In the genomic region with DNA sequence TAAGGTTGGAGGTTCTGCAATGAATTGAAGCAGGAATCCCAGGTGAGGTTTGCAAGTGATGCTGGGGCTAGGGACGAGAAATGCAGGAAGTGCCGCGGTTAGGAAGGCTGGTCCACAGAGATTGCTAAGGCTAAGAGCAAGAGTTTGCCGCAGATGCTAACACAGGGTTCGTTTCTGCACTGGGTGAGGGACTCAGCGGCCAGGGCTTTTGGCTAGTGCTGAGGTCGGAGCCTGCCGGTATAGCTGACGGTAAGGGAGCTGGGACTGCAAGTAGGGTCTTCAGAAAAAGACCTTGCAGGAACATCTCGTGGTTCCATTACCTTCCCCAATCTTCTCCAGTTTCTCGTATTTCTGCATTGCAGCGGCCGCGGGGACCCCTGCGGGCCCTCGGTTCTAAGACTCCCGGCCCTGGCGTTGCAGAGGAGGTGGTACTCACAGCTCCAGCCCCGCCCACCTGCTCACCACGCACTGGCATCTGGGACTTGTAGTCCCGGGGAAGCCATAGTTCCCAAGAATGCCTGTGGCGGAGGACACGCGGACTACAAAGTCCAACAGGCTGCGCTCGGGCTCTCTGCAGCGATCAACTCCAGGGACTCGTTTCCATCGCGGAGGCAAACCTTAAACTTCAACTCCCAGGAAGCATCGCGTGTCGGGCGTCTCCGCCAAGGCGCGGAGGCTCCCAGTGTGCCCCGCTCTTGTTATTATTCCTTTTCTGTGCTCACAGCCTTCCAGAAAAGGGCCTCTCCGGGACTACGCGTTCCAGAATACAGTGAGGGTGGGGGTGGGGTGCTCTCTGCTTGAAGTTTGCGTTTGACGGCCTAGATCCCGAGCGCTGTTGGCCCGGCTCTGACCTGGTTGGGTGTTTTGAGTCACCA, we compare ENCODE assay signal across 8 mouse cellular contexts. TPM values are rescaled to one million over a fixed set of nuclear protein-coding genes. Genes with fewer than 3 reads are reported as not detected.
DNase-seq lines count a peak whose midpoint lies in the region; ATAC-seq lines count a peak whose summit lies in the region.

Gene Cdk5, minus strand, starts transcription at position 402 of the 875 bp plus-strand sequence.
Gene Slc4a2, plus strand, starts transcription at position 709 of the 875 bp plus-strand sequence.

- peak; percentile 100 for DNase-seq in adipocyte (ENCODE audit: low spot score)
- peak; percentile 100 for DNase-seq in embryo, embryonic 10 days (ENCODE audit: low spot score)
- DNase-seq in gastrocnemius, postnatal 10 days = peak; percentile 94
- DNase-seq in induced T-regulatory cell, adult 2 months (ENCODE audit: low read depth) = peak; percentile 98
- DNase-seq in left cerebral cortex, adult 9 months (ENCODE audit: low spot score in 2 of 2) = peak; percentile 99 to 100
- peak; percentile 98 for DNase-seq in right cerebral cortex, postnatal 14 days
- peak; percentile 96 to 99 for DNase-seq in urinary bladder, postnatal 36 days (ENCODE audit: low spot score in 2 of 2)

- ATAC-seq in megakaryocyte progenitor cell, adult 5-6 weeks (replicated peaks; ENCODE audit: poor library complexity) = peak; percentile 89

RNA-seq across cellular contexts. Expression of gene Cdk5, which starts in this region (rescaled TPM):
- 10 to 100 TPM; 15.5 to 17.5 TPM for total RNA-seq in gastrocnemius, postnatal 10 days (2021)
- total RNA-seq in megakaryocyte progenitor cell, adult 5-6 weeks (2015) = 20.0 TPM in 2 replicates
- total RNA-seq in megakaryocyte progenitor cell, adult 5-6 weeks (2017) = 16.2 and 30.1 TPM in 2 replicates

RNA-seq across cellular contexts. Expression of gene Slc4a2, which starts in this region (rescaled TPM):
- total RNA-seq in gastrocnemius, postnatal 10 days (2021) = 10 to 100 TPM; 26.2 to 39.8 TPM
- 11.4 and 13.1 TPM in 2 replicates for total RNA-seq in megakaryocyte progenitor cell, adult 5-6 weeks (2015)
- total RNA-seq in megakaryocyte progenitor cell, adult 5-6 weeks (2017) = 19.0 and 24.1 TPM in 2 replicates

Comparison
In these comparisons a context has a peak if more than half of its experiments do, and no peak if none do; other contexts are left out.
1. Peak in every context shown above with its lines: DNase-seq and ATAC-seq.